Mouse (Mus musculus): ENCODE data around the gene Elp1. TPM values are rescaled to one million over a fixed set of nuclear protein-coding genes. Genes with fewer than 3 reads are reported as not detected.

The Elp1 gene
- polyA plus RNA-seq, 1 experiment, result 44.5 TPM

- no peak overlapping the region for H3K27ac ChIP-seq (ENCODE audit: control insufficient read depth, insufficient read depth, low read depth, low read length, poor library complexity)
- H3K4me1 ChIP-seq (ENCODE audit: control insufficient read depth, insufficient read depth, low read length), result no peaks in the 10 kb centered on the region
- 78% methylated on average over 4 of the region's 4 CpGs for WGBS
- TF ChIP-seq CTCF (IDR thresholded peaks at IDR 0.05; ENCODE audit: control insufficient read depth, insufficient read depth, low read length) (no peak), POLR2A (IDR thresholded peaks at IDR 0.05; ENCODE audit: borderline replicate concordance, control insufficient read depth, low read depth, low read length) (no peak)
- H3K4me3 ChIP-seq (replicated peaks; ENCODE audit: control insufficient read depth, low read depth, low read length), result no peak overlapping the region
These were observed 10.0 kb upstream of the Elp1 start for GRCm38 (mm10) chr4:56812096-56812495.

GRCm38 (mm10) chr4:56811642-56812041 is 9.5 kb upstream of the Elp1 start:
- no peaks in the 10 kb centered on the region for H3K4me1 ChIP-seq (ENCODE audit: control insufficient read depth, insufficient read depth, low read length)
- no peak overlapping the region for H3K27ac ChIP-seq (ENCODE audit: control insufficient read depth, insufficient read depth, low read depth, low read length, poor library complexity)
- WGBS, result 80% methylated on average over 3 of the region's 3 CpGs
- no peak overlapping the region for H3K4me3 ChIP-seq (replicated peaks; ENCODE audit: control insufficient read depth, low read depth, low read length)
- no peak for TF ChIP-seq POLR2A (IDR thresholded peaks at IDR 0.05; ENCODE audit: borderline replicate concordance, control insufficient read depth, low read depth, low read length)

GRCm38 (mm10) chr4:56809050-56809449 is 6.9 kb upstream of the Elp1 start:
- WGBS, result 78% methylated on average over 4 of the region's 4 CpGs
- Histone ChIP-seq H3K27ac (ENCODE audit: control insufficient read depth, insufficient read depth, low read depth, low read length, poor library complexity) (no peak overlapping the region), H3K4me1 (ENCODE audit: control insufficient read depth, insufficient read depth, low read length) (no peaks in the 10 kb centered on the region), H3K4me3 (replicated peaks; ENCODE audit: control insufficient read depth, low read depth, low read length) (no peak overlapping the region)
- TF ChIP-seq POLR2A (IDR thresholded peaks at IDR 0.05; ENCODE audit: borderline replicate concordance, control insufficient read depth, low read depth, low read length) (no peak), CTCF (IDR thresholded peaks at IDR 0.05; ENCODE audit: control insufficient read depth, insufficient read depth, low read length) (no peak)

GRCm38 (mm10) chr4:56802669-56803150 is 579 bp upstream of the Elp1 start:
- H3K27ac ChIP-seq (ENCODE audit: control insufficient read depth, insufficient read depth, low read depth, low read length, poor library complexity), result no peak overlapping the region; the same call in 1 of the 2 replicates
- TF ChIP-seq POLR2A (IDR thresholded peaks at IDR 0.05; ENCODE audit: borderline replicate concordance, control insufficient read depth, low read depth, low read length), result no peak
- no peak for TF ChIP-seq CTCF (IDR thresholded peaks at IDR 0.05; ENCODE audit: control insufficient read depth, insufficient read depth, low read length)
- WGBS, result 2% methylated on average over 25 of the region's 25 CpGs

GRCm38 (mm10) chr4:56791373-56791772 is 10.8 kb downstream of the Elp1 start:
- 54% methylated on average over 1 of the region's 1 CpGs for WGBS
- peak; percentile 15; the same call in 1 of the 2 replicates for TF ChIP-seq CTCF (IDR thresholded peaks at IDR 0.05; ENCODE audit: control insufficient read depth, insufficient read depth, low read length)
- TF ChIP-seq POLR2A (IDR thresholded peaks at IDR 0.05; ENCODE audit: borderline replicate concordance, control insufficient read depth, low read depth, low read length), result no peak

More at GRCm38 (mm10) chr4:56802669-56803150, 579 bp upstream of the Elp1 start:
- Histone ChIP-seq H3K4me1 (ENCODE audit: control insufficient read depth, insufficient read depth, low read length) (no peaks in the 10 kb centered on the region), H3K4me3 (replicated peaks; ENCODE audit: control insufficient read depth, low read depth, low read length) (peak overlapping the region; percentile 85)

GRCm38 (mm10) chr4:56771065-56771464 is 31.1 kb downstream of the Elp1 start:
- Histone ChIP-seq H3K4me3 (replicated peaks; ENCODE audit: control insufficient read depth, low read depth, low read length) (no peak overlapping the region), H3K27ac (ENCODE audit: control insufficient read depth, insufficient read depth, low read depth, low read length, poor library complexity) (no peak overlapping the region), H3K4me1 (ENCODE audit: control insufficient read depth, insufficient read depth, low read length) (no peaks in the 10 kb centered on the region; the same call in 1 of the 2 replicates)
- no peak for TF ChIP-seq CTCF (IDR thresholded peaks at IDR 0.05; ENCODE audit: control insufficient read depth, insufficient read depth, low read length)
- TF ChIP-seq POLR2A (IDR thresholded peaks at IDR 0.05; ENCODE audit: borderline replicate concordance, control insufficient read depth, low read depth, low read length), result no peak
- 73% methylated on average over 1 of the region's 1 CpGs for WGBS

More at GRCm38 (mm10) chr4:56791373-56791772, 10.8 kb downstream of the Elp1 start:
- no peak overlapping the region for H3K4me3 ChIP-seq (replicated peaks; ENCODE audit: control insufficient read depth, low read depth, low read length)
- H3K27ac ChIP-seq (ENCODE audit: control insufficient read depth, insufficient read depth, low read depth, low read length, poor library complexity), result no peak overlapping the region
- H3K4me1 ChIP-seq (ENCODE audit: control insufficient read depth, insufficient read depth, low read length), result no peaks in the 10 kb centered on the region; the same call in 1 of the 2 replicates

GRCm38 (mm10) chr4:56768913-56769312 is 33.2 kb downstream of the Elp1 start:
- WGBS, result 83% methylated on average over 7 of the region's 7 CpGs
- TF ChIP-seq CTCF (IDR thresholded peaks at IDR 0.05; ENCODE audit: control insufficient read depth, insufficient read depth, low read length) (no peak), POLR2A (IDR thresholded peaks at IDR 0.05; ENCODE audit: borderline replicate concordance, control insufficient read depth, low read depth, low read length) (no peak)
- H3K27ac ChIP-seq (ENCODE audit: control insufficient read depth, insufficient read depth, low read depth, low read length, poor library complexity), result no peak overlapping the region
- H3K4me3 ChIP-seq (replicated peaks; ENCODE audit: control insufficient read depth, low read depth, low read length), result no peak overlapping the region
- H3K4me1 ChIP-seq (ENCODE audit: control insufficient read depth, insufficient read depth, low read length), result no peaks in the 10 kb centered on the region; the same call in 1 of the 2 replicates

GRCm38 (mm10) chr4:56767861-56768284 is 34.3 kb downstream of the Elp1 start:
- no peaks in the 10 kb centered on the region; the same call in 1 of the 2 replicates for H3K4me1 ChIP-seq (ENCODE audit: control insufficient read depth, insufficient read depth, low read length)
- no peak overlapping the region for H3K27ac ChIP-seq (ENCODE audit: control insufficient read depth, insufficient read depth, low read depth, low read length, poor library complexity)
- TF ChIP-seq POLR2A (IDR thresholded peaks at IDR 0.05; ENCODE audit: borderline replicate concordance, control insufficient read depth, low read depth, low read length) (no peak), CTCF (IDR thresholded peaks at IDR 0.05; ENCODE audit: control insufficient read depth, insufficient read depth, low read length) (no peak)
- 38% methylated on average over 5 of the region's 5 CpGs for WGBS
- H3K4me3 ChIP-seq (replicated peaks; ENCODE audit: control insufficient read depth, low read depth, low read length), result no peak overlapping the region

GRCm38 (mm10) chr4:56757693-56758092 is 44.4 kb downstream of the Elp1 start:
- Histone ChIP-seq H3K4me1 (ENCODE audit: control insufficient read depth, insufficient read depth, low read length) (peaks cover 5% of the 10 kb centered on the region), H3K4me3 (replicated peaks; ENCODE audit: control insufficient read depth, low read depth, low read length) (no peak overlapping the region), H3K27ac (ENCODE audit: control insufficient read depth, insufficient read depth, low read depth, low read length, poor library complexity) (peak overlapping the region; percentile 7; the same call in 1 of the 2 replicates)
- TF ChIP-seq CTCF (IDR thresholded peaks at IDR 0.05; ENCODE audit: control insufficient read depth, insufficient read depth, low read length) (no peak), POLR2A (IDR thresholded peaks at IDR 0.05; ENCODE audit: borderline replicate concordance, control insufficient read depth, low read depth, low read length) (no peak)
- WGBS, result 39% methylated on average over 1 of the region's 1 CpGs

Measured in bone marrow, adult 2 months (tissue).